Mouse (Mus musculus) mature B cell (primary cell): ENCODE measurements around the gene Ccdc42.

Experiments used
- in situ Hi-C: fragments of 300-500 bp; cut with MboI; formaldehyde crosslinking; loops from 2 replicates; pipeline ENCODE4 v1.14.3; 2019

The Ccdc42 gene

DNA sequence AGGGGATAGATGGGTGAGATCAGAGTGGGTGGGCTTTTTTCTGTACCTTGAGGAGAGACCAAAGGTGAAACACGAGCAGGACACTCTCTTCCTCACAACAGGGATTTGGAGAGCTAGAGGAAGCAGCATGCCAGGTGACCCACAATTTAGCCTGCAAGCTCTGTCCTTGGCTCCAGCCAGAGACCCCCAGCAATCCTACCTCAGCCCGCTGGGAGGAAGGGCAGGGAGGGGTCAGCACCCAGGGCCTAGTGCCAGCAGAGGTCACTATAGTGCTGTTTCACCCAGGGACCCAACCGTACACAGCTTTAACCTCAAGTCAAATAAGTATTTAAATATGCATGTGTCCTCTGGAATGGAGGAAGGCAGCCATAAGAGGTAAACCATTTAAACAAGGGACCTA lies 931 bp upstream of the Ccdc42 start:
- in situ Hi-C loops, result no loop called here

DNA sequence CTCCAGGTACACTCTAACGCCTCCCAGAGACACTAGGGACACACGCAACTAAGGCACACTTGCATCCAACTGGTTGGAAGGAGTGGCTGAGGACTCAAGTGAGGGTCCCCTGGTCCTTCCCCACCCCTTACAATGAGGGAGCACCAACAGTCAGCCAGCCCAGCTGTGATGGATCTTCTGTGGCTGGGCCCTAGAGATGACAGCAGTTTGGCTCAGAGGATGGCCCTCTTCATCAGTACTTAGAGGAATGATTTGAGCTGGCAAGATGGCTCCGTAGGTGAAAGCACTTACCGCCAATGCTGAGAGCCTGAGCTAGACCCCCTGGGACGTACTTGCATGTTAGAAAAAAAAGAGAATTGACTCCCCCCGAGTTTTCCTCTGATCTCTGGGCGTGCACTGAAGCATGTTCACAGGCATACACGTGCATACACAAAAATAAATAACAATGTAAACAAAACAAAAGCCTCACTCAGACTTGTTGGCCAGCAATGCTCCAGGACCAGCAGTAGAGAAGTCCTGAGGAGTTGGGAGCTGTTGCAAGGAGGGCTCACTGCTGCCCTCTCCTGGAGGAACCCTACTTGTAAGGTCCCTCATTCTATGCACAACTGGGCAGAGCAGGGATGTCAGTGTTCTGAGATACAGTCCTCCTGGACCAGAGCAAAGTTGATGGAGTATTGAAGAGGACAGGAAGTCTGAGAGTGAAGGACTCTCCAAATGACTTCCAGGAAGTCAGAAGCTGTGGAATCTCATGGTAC lies 2.4 kb downstream of the Ccdc42 start:
- in situ Hi-C loops, result no loop called here

DNA sequence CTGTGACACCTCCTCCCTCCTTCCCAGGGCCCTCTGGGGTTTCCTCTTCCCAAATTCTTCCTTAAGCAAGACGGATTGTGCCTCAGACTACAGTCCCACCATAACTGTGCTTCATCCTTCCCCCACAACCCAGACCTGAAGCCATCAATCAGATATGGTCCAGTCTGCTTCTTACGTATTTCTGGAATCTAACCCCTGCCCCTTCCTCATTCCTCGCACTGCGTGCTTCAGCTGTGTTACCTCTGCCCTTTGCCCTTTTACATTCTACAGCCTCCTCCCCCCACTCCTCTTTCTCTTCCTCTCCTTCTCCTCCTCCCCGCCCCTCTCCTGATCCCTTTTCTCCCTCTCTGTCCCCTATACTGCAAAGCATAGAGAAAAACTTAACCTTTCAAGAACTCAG lies 4.9 kb downstream of the Ccdc42 start:
- in situ Hi-C loops, result no loop called here

DNA sequence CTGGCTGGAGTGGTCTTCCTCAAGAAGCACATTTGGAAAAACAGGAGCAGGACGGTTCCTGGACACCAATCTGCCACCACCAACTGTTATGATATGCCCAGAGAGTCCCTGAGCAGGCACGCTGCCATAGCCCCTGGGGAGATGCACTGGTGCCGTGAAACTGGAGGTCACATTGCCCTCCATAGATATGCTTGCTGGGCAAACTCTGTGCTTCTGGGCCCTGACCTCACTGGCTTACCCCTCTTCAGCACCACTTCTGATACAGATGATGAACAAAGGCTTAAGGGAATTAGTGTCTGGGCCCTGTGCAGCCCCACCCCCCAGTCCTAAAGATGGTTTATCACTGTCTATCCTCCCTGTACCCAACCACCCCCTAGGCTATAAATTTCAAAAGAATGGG lies 6.4 kb downstream of the Ccdc42 start:
- in situ Hi-C loops, result no loop called here

DNA sequence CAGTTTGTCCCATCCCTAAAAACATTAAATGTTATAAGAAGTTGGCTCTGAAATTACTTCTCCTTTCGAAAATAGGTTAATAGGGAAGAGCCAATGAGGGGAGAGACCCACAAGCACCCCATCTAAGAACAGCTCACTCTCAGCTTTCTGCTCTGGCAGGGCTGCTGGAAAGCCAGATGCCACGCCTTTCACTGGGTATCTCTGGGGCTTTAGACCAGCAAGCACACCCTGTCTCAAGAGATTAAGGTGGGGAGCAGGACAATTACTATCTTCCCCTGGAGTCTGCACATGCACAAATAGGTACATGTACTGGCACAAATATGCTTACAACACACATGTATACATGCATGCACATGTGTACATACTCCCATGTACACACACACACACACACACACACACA lies 11.1 kb downstream of the Ccdc42 start:
- in situ Hi-C loops, result no loop called here

DNA sequence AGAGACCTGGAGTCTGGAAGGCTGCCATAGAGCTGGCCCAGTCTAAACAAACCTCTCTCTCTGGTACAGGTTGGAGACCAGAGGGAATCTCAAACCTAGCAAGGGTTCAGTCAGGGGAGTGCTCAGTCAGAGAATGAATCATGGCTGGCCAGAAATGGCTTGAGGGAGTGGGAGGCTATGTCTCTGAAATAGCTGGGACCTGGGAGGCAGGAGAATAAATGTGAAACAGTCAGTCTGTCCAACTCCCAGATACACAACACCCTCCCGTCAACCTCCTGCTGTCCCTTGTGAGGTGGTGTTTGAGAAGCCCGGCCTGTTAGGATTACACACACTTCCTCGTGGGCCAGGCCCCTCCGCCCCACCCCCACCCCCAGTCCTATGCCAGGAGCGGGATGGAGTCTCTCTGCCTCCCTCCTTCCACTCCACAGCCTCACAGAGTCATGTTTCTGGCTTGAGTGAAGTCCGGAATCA lies 13.8 kb downstream of the Ccdc42 start:
- in situ Hi-C loops, result no loop called here

DNA sequence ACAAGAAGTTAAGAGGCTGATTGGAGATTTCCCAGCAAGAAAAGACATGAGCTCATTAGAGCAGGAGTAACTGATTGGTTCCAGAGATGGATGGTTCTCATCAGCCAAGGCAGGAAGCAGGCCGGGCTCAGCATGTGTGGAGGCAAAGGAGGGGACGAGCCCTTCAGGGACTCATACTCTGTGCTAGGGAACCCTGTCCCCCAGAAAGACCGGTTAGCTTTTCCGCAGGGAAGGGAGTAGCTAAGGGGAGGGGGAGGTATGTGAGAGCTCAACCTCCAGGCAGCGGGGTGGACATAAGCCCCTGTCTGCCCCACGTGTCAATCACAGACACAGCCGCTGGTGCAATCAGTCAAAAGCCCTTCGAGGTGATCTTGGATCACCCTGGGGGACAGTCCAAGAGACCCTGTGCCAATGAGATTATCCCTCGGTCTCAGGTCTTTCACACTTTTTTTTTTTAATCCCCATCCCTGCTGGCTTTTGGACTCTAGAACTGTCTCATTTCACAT lies 14.7 kb downstream of the Ccdc42 start:
- in situ Hi-C loops, result no loop called here

DNA sequence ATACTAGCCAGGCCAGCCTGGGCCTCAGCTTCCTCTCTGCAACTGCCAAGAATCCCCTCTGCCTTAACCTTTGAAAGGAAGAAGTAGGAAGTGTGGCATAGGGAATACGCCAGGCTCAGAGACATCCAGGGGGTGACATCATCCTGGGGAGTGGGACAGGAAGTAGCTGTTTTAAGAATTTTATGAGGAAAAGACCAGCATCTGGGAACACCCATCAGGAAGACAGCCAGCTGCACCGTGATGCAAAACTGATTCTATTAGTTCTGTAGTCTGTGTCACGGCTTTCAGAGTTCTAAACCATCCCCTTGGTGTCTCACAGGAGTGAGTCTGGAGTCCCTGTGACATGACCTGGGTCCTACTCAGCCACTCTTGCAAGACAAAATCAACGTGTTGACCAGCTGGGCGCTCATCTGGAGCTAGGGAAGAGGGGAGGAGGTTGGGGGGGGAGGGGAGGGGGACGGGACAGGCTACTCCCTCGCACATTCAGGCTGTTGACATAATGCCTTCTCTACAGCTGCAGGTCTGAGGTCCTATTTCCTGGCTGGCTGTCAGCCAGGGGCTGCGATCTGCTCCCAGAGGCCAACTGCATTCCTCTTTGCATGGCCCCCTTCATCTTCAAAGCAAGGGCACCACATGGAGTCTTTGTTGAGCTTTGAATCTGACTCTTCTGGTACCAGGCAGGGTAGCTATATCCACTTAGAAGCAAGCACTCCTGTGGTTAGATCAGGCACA lies 15.5 kb downstream of the Ccdc42 start:
- in situ Hi-C loops, result no loop called here

DNA sequence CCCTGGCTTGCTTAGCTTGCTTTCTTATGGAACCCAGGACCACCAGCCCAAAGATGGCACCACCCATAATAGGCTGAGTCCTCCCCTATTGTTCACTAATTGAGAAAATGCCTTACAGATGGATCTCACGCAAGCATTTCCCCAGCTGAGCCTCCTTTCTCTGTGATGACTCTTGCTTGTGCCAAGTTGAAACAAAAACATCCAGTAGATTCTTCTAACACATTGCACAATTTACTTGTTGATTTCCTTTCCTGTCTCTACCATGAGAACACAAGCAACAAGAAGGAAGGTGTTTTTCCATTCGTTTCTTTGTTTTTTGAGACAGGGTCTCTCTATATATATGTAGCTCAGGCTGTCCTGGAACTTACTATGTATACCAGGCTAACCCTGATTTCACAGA lies 20.2 kb downstream of the Ccdc42 start:
- in situ Hi-C loops, result no loop called here

DNA sequence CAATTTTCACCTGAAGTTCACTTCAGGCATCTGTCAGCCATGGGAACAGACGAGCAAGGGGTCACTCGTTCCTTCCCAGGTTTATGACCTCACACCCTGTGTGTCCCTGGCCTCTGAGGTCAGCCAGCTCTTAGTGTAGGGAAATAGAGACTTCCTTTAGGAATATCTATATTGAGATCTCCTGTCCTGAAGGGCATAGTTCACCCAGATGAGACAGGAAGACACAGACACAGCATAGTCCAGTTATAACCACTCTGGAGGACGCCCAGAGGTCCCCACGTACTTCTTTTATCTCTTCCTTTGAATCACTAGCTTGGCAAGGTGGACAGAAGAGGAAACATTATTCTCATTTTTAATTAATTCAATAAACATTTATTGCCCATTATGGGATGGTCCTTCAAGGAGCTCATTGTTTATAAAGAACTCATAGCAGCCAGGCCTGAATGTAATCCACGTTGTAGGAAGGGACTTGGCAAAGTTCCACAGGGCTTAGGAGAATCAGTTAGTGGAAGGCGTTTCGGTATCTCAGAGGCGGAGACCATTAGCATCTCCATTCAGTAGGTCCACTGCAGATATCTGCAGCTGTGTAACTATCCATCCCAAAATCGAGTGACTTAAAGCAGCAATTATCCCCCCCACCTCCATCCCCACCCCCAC lies 23.2 kb downstream of the Ccdc42 start:
- in situ Hi-C loops, result no loop called here

DNA sequence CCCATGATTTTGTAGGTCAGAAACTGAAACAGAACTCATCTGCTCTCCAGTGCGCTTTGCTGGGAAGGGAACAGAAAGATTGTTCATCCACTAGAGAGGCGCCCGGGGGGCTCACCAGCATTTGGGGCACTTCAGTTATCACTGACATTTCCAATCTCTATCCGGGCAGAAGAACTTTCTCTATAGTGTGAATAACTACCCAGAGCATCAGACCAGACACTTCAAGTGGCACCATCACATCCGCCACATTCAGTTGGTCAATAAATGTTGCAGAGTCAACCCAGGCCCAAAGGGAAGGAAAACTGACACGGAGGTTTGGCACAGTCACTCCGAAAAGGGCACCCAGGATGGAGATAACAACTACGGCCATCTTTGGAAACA lies 23.7 kb downstream of the Ccdc42 start:
- in situ Hi-C loops, result no loop called here

DNA sequence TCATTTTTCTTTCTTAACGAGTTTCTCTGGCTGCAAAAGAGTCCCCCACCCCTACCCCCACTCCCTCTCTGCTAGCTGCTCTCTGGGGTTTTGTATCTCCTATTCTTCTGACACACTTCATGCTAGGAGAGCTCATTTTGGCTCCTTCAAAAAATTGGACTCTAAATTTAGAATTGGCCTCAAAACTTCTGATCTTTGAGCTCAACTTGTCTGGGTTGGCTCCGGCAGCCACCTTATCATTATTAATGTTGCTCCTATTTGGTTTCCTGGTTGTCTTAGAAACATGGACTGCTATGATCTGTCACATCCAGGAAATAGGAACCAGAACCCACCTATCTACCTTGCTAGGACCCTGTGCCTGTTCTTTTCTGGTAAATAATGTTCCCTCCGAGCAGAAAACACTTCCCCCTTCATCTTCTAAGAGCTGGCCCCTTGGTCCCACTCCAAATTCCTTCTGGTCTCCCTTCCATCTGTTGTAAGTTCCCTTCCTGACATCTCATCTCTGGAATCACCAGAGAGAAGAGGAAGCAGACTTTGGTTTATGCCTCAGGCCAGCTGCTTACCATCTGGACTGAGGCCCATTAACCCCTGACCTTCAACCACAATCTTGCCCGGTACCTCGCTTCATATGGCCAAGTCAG lies 26.4 kb downstream of the Ccdc42 start:
- in situ Hi-C loops, result no loop called here

DNA sequence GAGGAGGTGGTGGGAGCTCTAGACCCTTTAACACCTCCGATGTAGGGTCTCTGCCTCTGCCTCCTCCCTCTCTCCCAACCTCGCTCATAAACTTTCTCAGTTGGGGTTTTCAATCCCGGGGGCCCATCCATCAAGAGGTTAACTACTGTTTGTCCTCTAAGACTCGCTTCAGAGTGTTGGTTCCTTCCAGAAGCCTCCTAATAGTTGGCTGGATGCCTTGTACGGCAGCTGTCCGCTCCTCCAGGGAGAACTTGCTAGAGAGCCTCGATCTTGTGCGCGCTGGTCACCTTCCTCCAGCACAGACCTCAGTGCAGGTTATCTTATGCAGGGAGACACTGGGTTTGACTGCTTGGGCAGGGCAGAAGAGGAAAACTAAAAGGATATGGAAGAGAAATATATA lies 35.9 kb downstream of the Ccdc42 start:
- in situ Hi-C loops, result no loop called here

DNA sequence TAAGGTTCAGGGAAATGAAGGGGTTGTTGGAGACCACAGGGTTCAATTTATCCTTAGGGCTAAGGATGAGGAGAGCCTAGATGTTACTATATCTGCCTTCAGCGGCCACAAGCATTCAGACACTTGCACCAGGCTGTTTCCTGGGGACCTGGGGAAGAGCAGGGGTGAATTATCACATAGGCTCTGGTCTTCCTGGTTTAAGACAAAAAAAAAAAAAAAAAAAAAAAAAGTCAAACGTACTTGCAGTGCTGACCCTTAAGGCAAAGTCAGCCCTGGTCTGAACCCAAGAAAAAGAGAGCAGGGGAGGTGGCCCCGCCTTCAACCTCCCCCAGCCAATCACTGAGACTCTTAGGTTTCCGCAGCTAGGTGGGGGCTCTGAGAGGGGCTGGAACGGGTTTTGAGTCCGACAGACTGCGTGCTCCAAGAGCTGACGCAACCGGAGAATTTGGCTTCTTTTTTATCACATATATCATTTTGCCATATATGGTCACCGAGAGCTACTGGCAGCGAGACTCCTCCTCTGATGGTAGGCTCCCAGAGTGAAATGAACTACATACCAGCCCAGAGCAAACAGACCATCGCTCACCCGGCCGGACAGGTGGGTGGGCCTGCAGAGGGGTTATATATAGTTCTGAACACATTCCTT lies 36.5 kb downstream of the Ccdc42 start:
- in situ Hi-C loops, result no loop called here

DNA sequence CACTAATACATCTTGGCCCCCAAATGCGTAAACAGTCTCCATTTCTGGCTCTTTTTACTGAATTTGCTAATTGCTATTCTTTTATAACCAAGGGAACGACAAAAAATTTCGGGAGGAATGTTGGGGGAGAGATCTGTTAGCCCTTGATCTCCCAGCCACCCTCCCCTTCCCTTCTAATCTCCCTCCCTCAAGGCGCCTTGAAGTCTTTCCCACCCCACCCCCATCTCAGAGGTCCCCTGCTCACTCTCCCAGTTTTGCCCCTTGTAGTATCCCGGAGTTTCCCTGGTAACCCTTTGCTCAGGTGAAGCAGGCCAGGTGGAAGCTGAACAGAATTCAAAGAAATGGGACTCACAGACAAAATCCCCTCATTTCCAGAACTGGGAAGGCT lies 37.0 kb downstream of the Ccdc42 start:
- in situ Hi-C loops, result no loop called here

DNA sequence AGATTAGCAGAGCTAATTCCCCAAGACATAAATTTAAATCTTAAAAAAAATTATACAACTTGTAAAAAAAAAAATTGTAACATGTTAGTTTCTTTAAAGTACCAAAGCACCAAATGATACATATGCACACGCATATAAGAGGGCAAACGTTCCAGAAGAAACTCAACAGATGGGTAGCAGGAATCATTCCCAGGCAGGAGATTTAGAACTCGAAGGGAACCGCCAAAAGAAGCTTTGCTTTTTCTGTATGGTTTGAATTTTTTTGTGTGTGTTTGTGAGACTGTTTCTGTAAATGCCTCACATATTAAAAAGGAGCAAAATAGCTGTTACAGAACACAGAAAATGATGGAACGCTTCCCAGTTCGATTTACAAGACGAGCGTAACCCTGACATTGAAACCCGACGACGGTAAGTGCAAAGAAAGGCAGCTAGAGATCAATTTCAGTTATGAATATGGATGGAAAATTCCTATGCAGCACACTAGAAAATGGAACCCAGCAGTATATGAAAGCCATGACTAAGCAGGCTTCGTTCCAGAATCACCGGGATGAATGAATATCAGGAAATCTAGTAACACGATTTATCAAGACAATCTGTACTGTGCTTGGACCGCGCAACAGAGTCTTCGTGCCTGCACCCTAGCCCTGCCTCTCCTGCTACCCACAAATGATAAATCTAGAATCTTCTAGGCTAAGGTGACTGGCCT lies 44.9 kb downstream of the Ccdc42 start:
- in situ Hi-C loops, result no loop called here

DNA sequence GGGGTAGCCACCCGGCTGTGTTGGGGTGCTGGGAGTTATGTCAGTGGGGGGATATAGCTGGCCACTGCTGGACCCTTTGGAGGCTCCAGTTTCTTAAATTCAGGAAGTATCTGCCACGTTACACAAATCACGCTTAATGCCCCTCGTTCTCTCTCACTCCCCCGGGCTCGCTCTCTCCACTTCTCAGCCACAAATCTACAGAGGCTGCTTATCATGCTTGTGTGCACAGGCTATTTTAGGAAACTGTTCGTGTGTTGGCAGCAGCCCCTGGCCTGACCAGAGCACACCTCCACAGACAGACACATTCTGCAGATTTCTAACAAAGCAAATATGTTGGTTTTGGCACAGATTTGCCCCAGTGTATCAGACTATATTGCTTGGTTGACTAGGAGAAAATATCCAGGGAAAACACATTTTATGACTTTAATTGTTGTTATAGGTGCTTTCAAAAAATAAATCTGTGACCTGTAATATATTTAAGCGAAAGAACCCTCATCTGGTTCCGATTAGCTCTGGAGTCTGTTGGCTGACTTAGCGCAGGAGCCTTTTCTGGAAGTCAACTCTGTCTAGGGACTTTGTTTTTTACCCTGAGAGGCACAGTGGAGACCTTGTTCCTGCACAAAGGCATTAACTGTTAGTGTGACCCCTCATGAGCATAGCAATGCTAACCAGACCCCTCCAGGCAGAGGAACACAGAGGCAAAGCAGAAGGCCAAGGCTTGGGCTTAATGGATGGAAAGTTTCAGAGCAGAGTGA lies 51.2 kb downstream of the Ccdc42 start:
- in situ Hi-C loops, result no loop called here

DNA sequence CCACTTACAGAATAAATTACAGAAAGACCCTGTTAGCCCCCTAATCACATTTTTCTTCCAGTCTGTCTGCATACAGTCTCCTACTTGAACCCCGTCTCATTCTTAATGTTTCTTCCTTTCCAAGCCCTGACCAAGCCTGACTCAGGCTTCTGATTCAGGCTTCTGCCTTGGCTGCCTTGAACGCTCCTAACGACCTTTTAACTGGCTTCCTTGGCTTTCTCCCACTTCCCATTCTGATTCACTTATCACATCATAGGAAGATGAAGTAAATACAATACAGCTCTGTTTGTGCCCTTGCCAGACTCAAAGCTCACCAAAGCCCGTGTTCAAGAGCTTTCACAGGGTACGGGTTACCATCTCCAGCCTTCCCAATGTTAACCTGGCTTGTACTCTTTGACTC lies 54.5 kb downstream of the Ccdc42 start:
- in situ Hi-C loops, result no loop called here

DNA sequence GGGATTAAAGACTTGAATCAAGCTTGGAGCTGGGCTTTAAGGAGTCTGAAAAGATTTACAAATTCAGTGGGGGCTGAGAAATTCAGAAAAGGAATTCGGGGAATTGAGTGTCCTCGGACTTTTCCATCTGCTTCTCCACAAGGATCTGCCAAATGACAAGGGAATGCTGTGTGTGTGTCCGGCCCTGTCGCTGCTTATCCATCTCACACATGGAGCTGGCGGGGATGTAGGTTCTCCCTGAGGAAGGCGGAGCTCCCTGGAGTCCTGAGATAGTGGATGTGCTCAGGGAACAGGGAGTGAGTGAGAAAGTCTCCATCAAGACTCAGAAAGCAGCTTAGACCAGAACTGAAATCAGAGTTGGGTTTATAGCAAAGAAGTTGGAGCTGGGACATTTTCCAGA lies 58.0 kb downstream of the Ccdc42 start:
- in situ Hi-C loops, result no loop called here
